Mouse (Mus musculus): ENCODE data around the gene Ceacam19. TPM values are rescaled to one million over a fixed set of nuclear protein-coding genes. Genes with fewer than 3 reads are reported as not detected.

The Ceacam19 gene
- polyA plus RNA-seq (2012; fragmentation: generic; extraction: Trizol): not detected
- long read RNA-seq, experiment 1: 0 reads
- long read RNA-seq, experiment 2: 0 reads

- Histone ChIP-seq H3K79me3 (ENCODE audit: low read depth) (no peaks in the 10 kb centered on the region), H3K4me3 (ENCODE audit: insufficient read depth, poor library complexity, severe bottlenecking) (no peak within 1 kb of the TSS), H3K79me2 (ENCODE audit: control insufficient read depth, insufficient read depth) (no peaks in the 10 kb centered on the region), H3ac (ENCODE audit: control insufficient read depth, insufficient read length, low read depth) (no peak within 1 kb of the TSS), H3K36me3 (ENCODE audit: control insufficient read depth, insufficient read depth) (no peaks in the 10 kb centered on the region), H3K27me3 (ENCODE audit: control insufficient read depth, insufficient read depth, insufficient read length) (no peaks in the 10 kb centered on the region)
- TF ChIP-seq USF1 (IDR thresholded peaks at IDR 0.05; ENCODE audit: low read depth) (no peak), MYOD1 (IDR thresholded peaks at IDR 0.05; ENCODE audit: control insufficient read depth, insufficient read length, low read depth) (no peak), CTCF (IDR thresholded peaks at IDR 0.05; ENCODE audit: control insufficient read depth, insufficient read depth, insufficient read length) (no peak), FOSL1 (IDR thresholded peaks at IDR 0.05; ENCODE audit: insufficient read depth, low read length, poor library complexity, severe bottlenecking) (no peak), MYOG (IDR thresholded peaks at IDR 0.05; ENCODE audit: control insufficient read depth, extremely low read depth, insufficient read length) (no peak), CEBPB (IDR thresholded peaks at IDR 0.05; ENCODE audit: low read depth) (no peak), MAX (IDR thresholded peaks at IDR 0.05) (no peak)
Observed at GRCm38 (mm10) chr7:19887849-19888248, at the start of gene Ceacam19. Gene Ceacam19 (minus strand): TSS chr7:19887965.

- Histone ChIP-seq H3K4me3 (ENCODE audit: insufficient read depth, poor library complexity, severe bottlenecking) (no peak overlapping the region), H3ac (ENCODE audit: control insufficient read depth, insufficient read length, low read depth) (no peak overlapping the region), H3K27me3 (ENCODE audit: control insufficient read depth, insufficient read depth, insufficient read length) (no peaks in the 10 kb centered on the region), H3K79me3 (ENCODE audit: low read depth) (no peaks in the 10 kb centered on the region), H3K36me3 (ENCODE audit: control insufficient read depth, insufficient read depth) (no peaks in the 10 kb centered on the region), H3K79me2 (ENCODE audit: control insufficient read depth, insufficient read depth) (no peaks in the 10 kb centered on the region)
- TF ChIP-seq MAX (IDR thresholded peaks at IDR 0.05): no peak
- no peak for TF ChIP-seq MYOD1 (IDR thresholded peaks at IDR 0.05; ENCODE audit: control insufficient read depth, insufficient read length, low read depth)
- no peak for TF ChIP-seq MYOG (IDR thresholded peaks at IDR 0.05; ENCODE audit: control insufficient read depth, extremely low read depth, insufficient read length)
- no peak for TF ChIP-seq USF1 (IDR thresholded peaks at IDR 0.05; ENCODE audit: low read depth)
- no peak for TF ChIP-seq CTCF (IDR thresholded peaks at IDR 0.05; ENCODE audit: control insufficient read depth, insufficient read depth, insufficient read length)
- no peak for TF ChIP-seq CEBPB (IDR thresholded peaks at IDR 0.05; ENCODE audit: low read depth)
- no peak for TF ChIP-seq FOSL1 (IDR thresholded peaks at IDR 0.05; ENCODE audit: insufficient read depth, low read length, poor library complexity, severe bottlenecking)
Observed at GRCm38 (mm10) chr7:19937229-19937821, 49.6 kb upstream of the Ceacam19 start.

GRCm38 (mm10) chr7:19935961-19936360 lies 48.2 kb upstream of the Ceacam19 start:
- H3K36me3 ChIP-seq (ENCODE audit: control insufficient read depth, insufficient read depth): no peaks in the 10 kb centered on the region
- TF ChIP-seq CEBPB (IDR thresholded peaks at IDR 0.05; ENCODE audit: low read depth) (no peak), MAX (IDR thresholded peaks at IDR 0.05) (no peak), MYOD1 (IDR thresholded peaks at IDR 0.05; ENCODE audit: control insufficient read depth, insufficient read length, low read depth) (no peak), CTCF (IDR thresholded peaks at IDR 0.05; ENCODE audit: control insufficient read depth, insufficient read depth, insufficient read length) (no peak)
- no peak overlapping the region for H3K4me3 ChIP-seq (ENCODE audit: insufficient read depth, poor library complexity, severe bottlenecking)
- H3K79me2 ChIP-seq (ENCODE audit: control insufficient read depth, insufficient read depth): no peaks in the 10 kb centered on the region
- H3K79me3 ChIP-seq (ENCODE audit: low read depth): no peaks in the 10 kb centered on the region
- no peaks in the 10 kb centered on the region for H3K27me3 ChIP-seq (ENCODE audit: control insufficient read depth, insufficient read depth, insufficient read length)
- no peak overlapping the region for H3ac ChIP-seq (ENCODE audit: control insufficient read depth, insufficient read length, low read depth)

GRCm38 (mm10) chr7:19935171-19935751 lies 47.5 kb upstream of the Ceacam19 start:
- no peaks in the 10 kb centered on the region for H3K27me3 ChIP-seq (ENCODE audit: control insufficient read depth, insufficient read depth, insufficient read length)
- no peak overlapping the region for H3K4me3 ChIP-seq (ENCODE audit: insufficient read depth, poor library complexity, severe bottlenecking)

DNA sequence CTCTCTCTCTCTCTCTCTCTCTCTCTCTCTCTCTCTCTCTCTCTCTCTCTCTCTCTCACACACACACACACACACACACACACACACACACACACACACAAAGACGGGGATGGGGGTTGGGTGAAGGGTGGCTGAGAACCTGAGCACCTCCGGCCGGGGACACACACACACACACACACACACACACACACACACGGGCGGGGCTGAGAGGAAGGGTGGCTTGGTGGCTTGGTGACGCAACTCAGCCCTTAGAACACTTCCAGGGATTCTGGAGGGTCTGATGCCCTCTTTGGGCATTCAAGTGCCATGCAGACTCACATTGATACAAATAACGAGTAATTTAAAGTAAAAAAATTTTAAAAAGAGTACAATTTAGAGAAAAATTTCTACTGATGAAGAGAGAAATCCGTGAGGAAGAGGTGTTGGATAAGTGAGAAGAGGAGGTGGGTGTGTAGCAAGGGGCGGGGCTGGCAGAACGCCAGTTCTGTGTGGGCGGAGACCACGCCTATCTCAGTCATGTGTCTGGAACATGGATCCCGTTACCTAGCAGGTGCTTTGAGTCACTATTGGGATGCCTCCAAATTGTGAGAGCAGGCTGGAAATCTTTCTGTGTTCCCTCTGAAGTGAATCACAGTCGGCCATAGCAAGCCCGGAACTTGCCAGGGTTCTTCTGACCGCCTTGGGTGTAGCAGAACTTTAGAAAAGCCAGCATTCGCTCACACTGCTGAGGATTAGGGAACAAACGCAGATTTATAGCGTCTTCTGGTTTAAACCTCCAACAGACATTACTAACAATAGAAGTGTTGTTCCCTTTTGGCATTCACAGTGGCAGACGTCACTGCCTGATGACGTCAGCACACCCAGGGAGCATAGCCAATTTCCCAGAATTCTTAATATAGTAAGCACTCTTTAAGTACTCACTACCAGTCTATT lies 45.4 kb upstream of the Ceacam19 start:
- Histone ChIP-seq H3K36me3 (ENCODE audit: control insufficient read depth, insufficient read depth) (no peaks in the 10 kb centered on the region), H3K79me3 (ENCODE audit: low read depth) (no peaks in the 10 kb centered on the region), H3K79me2 (ENCODE audit: control insufficient read depth, insufficient read depth) (no peaks in the 10 kb centered on the region), H3K27me3 (ENCODE audit: control insufficient read depth, insufficient read depth, insufficient read length) (no peaks in the 10 kb centered on the region), H3ac (ENCODE audit: control insufficient read depth, insufficient read length, low read depth) (no peak overlapping the region), H3K4me3 (ENCODE audit: insufficient read depth, poor library complexity, severe bottlenecking) (no peak overlapping the region)
- TF ChIP-seq MAX (IDR thresholded peaks at IDR 0.05) (no peak), FOSL1 (IDR thresholded peaks at IDR 0.05; ENCODE audit: insufficient read depth, low read length, poor library complexity, severe bottlenecking) (no peak), MYOD1 (IDR thresholded peaks at IDR 0.05; ENCODE audit: control insufficient read depth, insufficient read length, low read depth) (peak; percentile 77), CTCF (IDR thresholded peaks at IDR 0.05; ENCODE audit: control insufficient read depth, insufficient read depth, insufficient read length) (no peak), USF1 (IDR thresholded peaks at IDR 0.05; ENCODE audit: low read depth) (peak; percentile 48)

More at GRCm38 (mm10) chr7:19935171-19935751, 47.5 kb upstream of the Ceacam19 start:
- no peaks in the 10 kb centered on the region for H3K36me3 ChIP-seq (ENCODE audit: control insufficient read depth, insufficient read depth)
- H3K79me2 ChIP-seq (ENCODE audit: control insufficient read depth, insufficient read depth): no peaks in the 10 kb centered on the region
- H3K79me3 ChIP-seq (ENCODE audit: low read depth): no peaks in the 10 kb centered on the region
- H3ac ChIP-seq (ENCODE audit: control insufficient read depth, insufficient read length, low read depth): no peak overlapping the region
- TF ChIP-seq MYOG (IDR thresholded peaks at IDR 0.05; ENCODE audit: control insufficient read depth, extremely low read depth, insufficient read length): no peak
